Mouse (Mus musculus) forebrain, embryonic 10.5 days (tissue): Measurements from ENCODE around the gene Epb41l2. TPM values are rescaled to one million over a fixed set of nuclear protein-coding genes. Genes with fewer than 3 reads are reported as not detected.

Experiments used
- DNase-seq: peaks from one replicate; pipeline ENCODE4 v3.0.0-alpha.2; 2017; ENCODE audit warnings: low spot score; ENCODE audit errors: extremely low spot score
- H3K27ac ChIP-seq: fragments of 300-500 bp; sonication (generic); 2 replicates; pipeline ENCODE4 v1.5.1; 2016; ENCODE audit warnings: mild to moderate bottlenecking
- H3K27me3 ChIP-seq: fragments of 300-500 bp; sonication (generic); 2 replicates; pipeline ENCODE4 v1.6.1; 2016; ENCODE audit warnings: mild to moderate bottlenecking; ENCODE audit not compliant: poor library complexity, severe bottlenecking
- H3K36me3 ChIP-seq: fragments of 300-500 bp; sonication (generic); replicated peaks from 2 replicates; pipeline ENCODE4 v1.6.1; 2016; ENCODE audit warnings: mild to moderate bottlenecking, moderate library complexity
- H3K4me1 ChIP-seq: fragments of 300-500 bp; sonication (generic); 2 replicates; pipeline ENCODE4 v1.6.1; 2016
- H3K4me3 ChIP-seq: fragments of 300-500 bp; sonication (generic); 2 replicates; pipeline ENCODE4 v1.5.1; 2016; ENCODE audit warnings: mild to moderate bottlenecking, moderate library complexity
- H3K9me3 ChIP-seq: fragments of 300-500 bp; sonication (generic); 2 replicates; pipeline ENCODE4 v1.6.1; 2016; ENCODE audit warnings: mild to moderate bottlenecking, moderate library complexity
- WGBS: fragments of 180-500 bp; shearing (Covaris S2); methylation state at CpG from one replicate; pipeline ENCODE4 v1.1.7; 2016; 5-methylcytosine and 5-hydroxymethylcytosine counted together
- polyA plus RNA-seq: library from polyadenylated mRNA; unstranded; fragments of >200 nt; fragmentation: Nextera tagmentation; extraction: Ambion mirVana; gene quantifications from 2 replicates; pipeline ENCODE4 v1.2.1, GENCODE M21; 2016

Gene Epb41l2
- polyA plus RNA-seq, 1 experiment from 2014 or later, result 42.7 TPM

DNA sequence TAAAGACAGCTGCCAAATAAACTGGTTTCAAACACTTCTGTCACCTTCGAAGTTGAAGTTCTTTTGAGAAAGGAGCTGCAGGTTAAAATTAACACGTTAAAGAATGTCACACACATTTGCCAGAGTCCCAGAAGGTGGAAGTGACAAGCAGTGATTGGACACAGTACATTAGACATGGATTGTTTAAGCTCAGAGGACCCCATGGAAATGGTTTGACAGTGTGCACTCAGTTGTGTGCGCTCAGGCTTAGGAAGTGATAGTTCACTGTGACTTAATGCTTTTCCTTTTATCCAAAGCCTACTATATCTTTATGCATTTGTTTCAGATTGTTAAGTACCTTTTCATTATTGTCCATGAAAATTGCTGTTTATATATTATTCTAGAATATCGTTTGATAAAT lies 89.1 kb downstream of the Epb41l2 start:
- no peak overlapping the region for H3K27ac ChIP-seq
- H3K4me1 ChIP-seq, result peaks cover 22% of the 10 kb centered on the region
- H3K4me3 ChIP-seq, result no peak overlapping the region
- H3K9me3 ChIP-seq, result no peaks in the 10 kb centered on the region
- WGBS, result 79% methylated on average over 4 of the region's 4 CpGs
- no peak for DNase-seq
- H3K27me3 ChIP-seq, result no peaks in the 10 kb centered on the region
- peaks cover 15% of the 10 kb centered on the region for H3K36me3 ChIP-seq

DNA sequence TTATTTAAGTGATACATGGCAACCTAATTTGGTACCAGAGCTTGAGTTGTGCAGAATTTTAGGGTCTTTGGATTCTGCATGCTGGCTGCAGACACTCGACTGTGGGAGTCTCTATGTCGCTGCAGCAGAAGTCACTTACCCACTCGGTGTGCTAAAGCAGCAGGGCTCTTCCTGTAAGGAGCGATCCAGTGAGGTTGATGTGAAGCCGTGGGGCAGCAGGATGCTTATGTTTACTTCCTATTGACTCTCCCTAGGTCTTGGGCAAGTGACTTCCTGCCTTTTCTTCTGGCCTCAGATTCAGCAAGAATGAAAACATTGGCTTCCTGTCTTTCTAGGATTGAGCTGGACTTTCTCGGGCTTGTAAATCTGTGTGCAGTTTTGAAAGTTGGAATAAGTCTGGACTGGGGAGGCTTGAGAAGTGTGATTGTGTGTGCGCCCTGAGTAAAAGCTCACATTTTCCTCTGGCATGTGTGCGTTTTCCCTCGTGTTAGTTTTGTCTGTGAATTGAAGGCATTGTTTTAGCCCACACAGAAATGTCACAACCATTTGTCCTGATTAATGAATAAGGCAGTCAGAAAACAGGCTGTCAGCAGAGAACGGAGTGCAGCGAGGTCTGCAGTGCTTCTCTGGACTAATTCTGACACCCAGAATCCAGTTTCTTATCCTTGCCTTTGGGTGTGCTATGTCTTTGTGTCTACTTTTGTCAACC lies 89.9 kb downstream of the Epb41l2 start:
- H3K27ac ChIP-seq, result peak overlapping the region; percentile 9

DNA sequence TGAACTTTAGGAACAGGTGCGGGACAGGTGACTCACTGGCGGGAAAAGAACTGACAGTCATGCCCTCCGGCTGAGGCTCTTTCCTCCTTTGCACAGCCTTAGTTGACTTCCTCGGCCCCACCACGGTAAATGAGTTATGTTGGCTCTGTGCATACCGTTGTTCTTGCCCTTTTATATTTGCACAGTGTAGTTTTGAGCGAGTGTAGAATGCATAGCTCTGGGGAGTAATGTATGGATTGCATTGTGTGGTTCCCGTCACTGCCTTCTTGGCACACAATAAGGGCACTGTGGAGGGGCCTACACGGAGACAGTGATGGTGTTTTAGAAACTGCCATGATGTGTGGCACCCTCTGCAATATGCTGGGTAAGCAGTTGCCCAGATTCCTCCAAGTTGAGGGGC lies 93.6 kb downstream of the Epb41l2 start:
- H3K36me3 ChIP-seq, result no peaks in the 10 kb centered on the region
- H3K4me1 ChIP-seq, result peaks cover 5% of the 10 kb centered on the region
- no peak overlapping the region for H3K4me3 ChIP-seq
- DNase-seq, result no peak
- no peaks in the 10 kb centered on the region for H3K27me3 ChIP-seq
- H3K27ac ChIP-seq, result no peak overlapping the region
- no peaks in the 10 kb centered on the region for H3K9me3 ChIP-seq
- WGBS, result 87% methylated on average over 9 of the region's 9 CpGs

More for the DNA sequence above, 89.9 kb downstream of the Epb41l2 start:
- Histone ChIP-seq H3K36me3 (peaks cover 7% of the 10 kb centered on the region), H3K9me3 (no peaks in the 10 kb centered on the region), H3K4me3 (no peak overlapping the region), H3K4me1 (peaks cover 14% of the 10 kb centered on the region), H3K27me3 (no peaks in the 10 kb centered on the region)
- no peak for DNase-seq
- WGBS, result 62% methylated on average over 11 of the region's 11 CpGs

DNA sequence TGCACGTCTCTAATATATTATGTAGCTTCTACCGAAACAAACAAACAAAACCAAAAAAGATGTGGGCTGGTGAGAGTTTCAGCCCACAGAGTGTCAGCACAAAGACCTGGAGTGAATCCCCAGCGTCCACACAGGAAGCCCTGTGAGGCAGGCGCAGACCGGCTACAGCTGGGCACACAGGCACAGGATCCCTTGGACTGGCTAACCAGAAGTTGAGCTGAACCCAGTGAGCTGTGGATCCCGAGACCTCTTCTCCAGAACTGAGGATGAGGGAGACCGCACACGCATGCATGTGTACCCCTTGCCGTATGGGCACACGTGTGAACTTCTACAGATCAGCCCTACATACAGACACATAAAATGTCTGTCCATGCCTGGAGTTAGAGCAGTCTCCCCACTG lies 94.2 kb downstream of the Epb41l2 start:
- Histone ChIP-seq H3K27me3 (no peaks in the 10 kb centered on the region), H3K36me3 (no peaks in the 10 kb centered on the region), H3K9me3 (no peaks in the 10 kb centered on the region), H3K27ac (no peak overlapping the region), H3K4me1 (peaks cover 5% of the 10 kb centered on the region), H3K4me3 (no peak overlapping the region)
- 93% methylated on average over 10 of the region's 10 CpGs for WGBS
- no peak for DNase-seq

DNA sequence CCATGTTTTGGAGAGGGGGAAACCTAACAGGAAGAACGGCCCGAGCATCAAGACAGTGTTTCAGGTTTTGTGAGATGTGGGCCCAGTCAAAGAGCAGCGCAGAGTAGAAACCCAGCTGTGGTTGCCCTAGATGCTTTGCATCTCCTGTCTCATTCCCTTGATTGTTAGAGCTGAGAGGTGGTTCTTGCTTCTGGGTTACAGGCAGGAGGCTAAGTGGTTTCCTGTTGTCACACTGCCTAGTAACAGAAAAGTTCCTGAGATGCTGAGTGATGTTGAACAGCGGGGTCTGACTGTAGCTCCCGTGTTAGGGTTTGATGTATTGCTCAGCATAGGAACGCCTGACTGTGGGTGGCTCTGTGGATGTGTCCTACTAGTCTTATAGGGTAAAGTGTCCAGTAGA lies 97.5 kb downstream of the Epb41l2 start:
- H3K4me1 ChIP-seq, result no peaks in the 10 kb centered on the region; the same call in 1 of the 2 replicates
- no peaks in the 10 kb centered on the region for H3K9me3 ChIP-seq
- H3K27me3 ChIP-seq, result no peaks in the 10 kb centered on the region
- WGBS, result 90% methylated on average over 6 of the region's 6 CpGs
- H3K36me3 ChIP-seq, result no peaks in the 10 kb centered on the region
- DNase-seq, result no peak
- no peak overlapping the region for H3K27ac ChIP-seq
- H3K4me3 ChIP-seq, result no peak overlapping the region

DNA sequence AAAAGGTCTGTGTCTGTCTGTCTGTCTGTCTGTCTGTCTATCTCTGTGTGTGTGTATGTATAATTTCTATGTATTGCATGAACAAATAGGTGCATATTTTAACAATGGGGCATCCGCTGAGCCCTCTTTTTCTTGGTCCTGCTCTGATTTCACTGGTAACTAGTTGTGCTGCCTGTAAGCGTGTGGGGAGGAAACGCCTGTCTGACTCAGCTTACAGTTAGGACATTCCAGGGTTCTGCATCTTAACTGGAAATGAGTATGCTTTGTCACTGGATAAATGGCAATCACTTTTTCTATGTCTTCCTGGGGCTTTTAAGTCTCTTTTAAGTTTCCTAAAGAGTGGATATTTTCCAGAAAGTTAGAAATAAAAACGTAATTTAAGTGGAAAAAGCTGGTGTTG lies 98.4 kb downstream of the Epb41l2 start:
- Histone ChIP-seq H3K4me1 (no peaks in the 10 kb centered on the region; the same call in 1 of the 2 replicates), H3K4me3 (no peak overlapping the region), H3K27ac (no peak overlapping the region), H3K9me3 (no peaks in the 10 kb centered on the region), H3K36me3 (no peaks in the 10 kb centered on the region), H3K27me3 (no peaks in the 10 kb centered on the region)
- WGBS, result 90% methylated on average over 4 of the region's 4 CpGs
- DNase-seq, result no peak

DNA sequence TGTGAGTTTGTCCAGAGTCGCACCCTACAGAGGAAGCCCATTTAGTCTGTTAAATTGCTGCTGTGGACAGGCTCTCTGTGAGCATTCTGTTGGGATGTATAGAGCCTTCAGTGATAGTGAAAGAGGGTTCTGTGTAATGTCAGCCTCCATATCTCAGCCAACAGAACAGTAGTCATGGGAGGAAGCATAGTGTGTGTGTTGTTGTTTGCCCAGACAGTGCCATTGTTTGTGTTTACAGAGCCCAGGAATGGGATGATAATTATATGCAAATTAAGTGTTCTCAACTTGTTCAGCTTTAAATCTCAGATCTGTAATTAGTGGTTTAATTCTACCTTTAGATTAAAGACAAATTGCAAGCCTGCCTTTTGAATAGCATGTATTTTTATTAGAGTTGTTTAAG lies 102.2 kb downstream of the Epb41l2 start:
- no peak for DNase-seq
- WGBS, result 76% methylated on average over 1 of the region's 1 CpGs
- no peak overlapping the region for H3K4me3 ChIP-seq
- H3K27me3 ChIP-seq, result no peaks in the 10 kb centered on the region
- H3K4me1 ChIP-seq, result no peaks in the 10 kb centered on the region
- H3K36me3 ChIP-seq, result no peaks in the 10 kb centered on the region
- H3K9me3 ChIP-seq, result no peaks in the 10 kb centered on the region
- H3K27ac ChIP-seq, result no peak overlapping the region

DNA sequence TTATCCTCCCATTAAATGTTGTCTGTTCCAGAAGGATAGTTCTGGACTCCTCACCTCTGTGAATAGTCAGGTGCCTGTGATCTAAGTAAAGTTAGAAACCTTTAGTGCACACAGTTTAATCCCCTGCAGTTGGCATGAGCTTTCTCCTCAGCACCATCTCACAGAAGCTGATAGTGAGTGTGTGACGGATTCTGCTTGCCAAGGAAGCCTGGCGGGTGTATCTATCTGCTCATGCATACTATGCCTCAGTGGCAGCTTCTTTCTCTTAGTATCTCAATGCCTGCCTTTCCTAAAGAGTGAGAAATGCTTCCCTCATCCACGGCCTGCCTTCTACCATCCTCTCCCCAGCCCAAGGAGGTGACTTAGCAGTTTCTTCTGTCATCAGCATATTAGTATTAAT lies 103.1 kb downstream of the Epb41l2 start:
- Histone ChIP-seq H3K9me3 (no peaks in the 10 kb centered on the region), H3K4me1 (no peaks in the 10 kb centered on the region), H3K27me3 (no peaks in the 10 kb centered on the region), H3K4me3 (no peak overlapping the region), H3K36me3 (no peaks in the 10 kb centered on the region), H3K27ac (no peak overlapping the region)
- WGBS, result 81% methylated on average over 3 of the region's 3 CpGs
- DNase-seq, result no peak

DNA sequence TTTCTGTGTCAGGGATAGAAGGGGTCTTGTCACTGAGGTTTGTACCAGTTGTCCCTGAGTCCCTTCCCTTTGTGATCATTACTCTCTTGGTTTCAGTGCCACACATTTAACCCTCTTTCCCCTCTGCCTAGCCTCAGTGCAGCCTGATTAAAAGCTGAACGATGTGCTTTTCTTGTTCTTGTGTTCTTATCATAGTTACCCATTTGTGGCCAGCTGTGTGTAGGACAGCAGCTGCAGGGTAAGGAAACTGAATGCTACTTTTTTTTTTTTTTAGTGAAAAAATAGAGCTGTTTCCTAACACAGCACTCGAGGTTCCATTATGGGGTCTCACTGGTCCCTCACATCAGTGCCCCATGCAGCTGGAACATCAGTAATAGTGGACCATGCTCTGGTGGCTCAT lies 106.9 kb downstream of the Epb41l2 start:
- no peaks in the 10 kb centered on the region for H3K27me3 ChIP-seq
- no peak overlapping the region for H3K27ac ChIP-seq
- H3K4me1 ChIP-seq, result no peaks in the 10 kb centered on the region
- H3K36me3 ChIP-seq, result peaks cover 3% of the 10 kb centered on the region
- H3K9me3 ChIP-seq, result no peaks in the 10 kb centered on the region
- no peak for DNase-seq
- no peak overlapping the region for H3K4me3 ChIP-seq
- 87% methylated on average over 2 of the region's 2 CpGs for WGBS

DNA sequence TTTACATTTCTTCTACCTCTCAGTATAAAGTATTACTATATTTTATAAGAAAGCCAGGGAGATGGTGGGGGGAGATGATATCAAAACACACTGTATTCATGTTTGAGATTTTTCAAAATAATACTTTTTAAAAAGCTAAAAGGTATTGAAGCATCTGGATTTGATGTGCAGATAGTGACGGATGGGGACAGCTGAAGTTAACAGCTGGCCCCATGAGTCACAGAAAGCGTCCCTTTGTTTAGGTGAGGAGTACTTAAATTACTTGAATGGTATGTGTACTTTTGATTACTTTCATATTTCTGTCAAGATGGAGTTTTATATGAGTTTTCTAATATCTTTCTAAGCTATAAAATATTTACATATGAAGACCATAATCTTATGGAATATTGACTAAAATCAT lies 112.3 kb downstream of the Epb41l2 start:
- 90% methylated on average over 2 of the region's 2 CpGs for WGBS

DNA sequence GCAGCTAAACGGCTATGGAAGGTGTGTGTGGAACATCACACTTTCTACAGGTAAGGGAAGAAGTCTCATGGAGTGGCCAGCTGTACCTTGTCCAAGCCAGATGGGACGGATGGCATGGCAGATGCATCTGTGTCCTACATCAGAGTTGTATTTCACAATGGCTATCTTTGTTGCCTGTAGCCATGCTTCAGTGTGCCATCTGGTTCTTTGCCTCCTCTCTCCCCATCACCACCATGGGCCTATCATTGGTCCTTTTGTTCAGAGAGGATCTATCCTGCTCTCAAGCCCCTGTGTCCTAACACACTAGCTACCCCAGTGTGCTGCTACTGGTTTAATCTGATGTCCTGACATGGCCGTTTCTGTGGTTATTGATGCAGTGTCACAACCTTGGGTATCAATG lies 120.1 kb downstream of the Epb41l2 start:
- Histone ChIP-seq H3K36me3 (peaks cover 7% of the 10 kb centered on the region), H3K4me1 (no peaks in the 10 kb centered on the region), H3K27ac (no peak overlapping the region), H3K9me3 (no peaks in the 10 kb centered on the region), H3K4me3 (no peak overlapping the region), H3K27me3 (no peaks in the 10 kb centered on the region)
- 86% methylated on average over 3 of the region's 3 CpGs for WGBS
- no peak for DNase-seq

More for the DNA sequence above, 112.3 kb downstream of the Epb41l2 start:
- H3K36me3 ChIP-seq, result peaks cover 10% of the 10 kb centered on the region
- no peaks in the 10 kb centered on the region for H3K27me3 ChIP-seq
- no peak overlapping the region for H3K27ac ChIP-seq
- H3K4me1 ChIP-seq, result no peaks in the 10 kb centered on the region
- DNase-seq, result no peak
- H3K9me3 ChIP-seq, result no peaks in the 10 kb centered on the region
- H3K4me3 ChIP-seq, result no peak overlapping the region

DNA sequence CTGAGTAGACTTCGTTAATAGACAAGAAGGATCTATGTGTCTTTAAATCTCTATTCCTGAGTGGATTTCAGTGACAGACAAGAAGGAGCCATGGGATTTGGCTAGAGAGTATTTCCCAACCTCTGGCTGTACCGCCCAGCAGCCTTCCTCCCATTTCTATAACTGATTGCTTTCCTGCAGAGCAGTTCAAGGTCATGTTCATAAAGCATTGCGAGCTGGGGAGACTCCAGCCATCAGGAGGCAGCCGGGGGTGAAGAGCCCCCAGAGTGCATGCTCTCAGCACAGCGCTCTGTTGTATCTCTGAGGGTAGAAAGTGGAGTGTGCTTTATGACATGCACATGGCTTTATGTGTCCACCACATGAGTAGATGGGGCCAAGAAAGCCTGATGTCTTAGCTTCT lies 123.2 kb downstream of the Epb41l2 start:
- H3K4me1 ChIP-seq, result no peaks in the 10 kb centered on the region
- no peak overlapping the region for H3K27ac ChIP-seq
- no peak overlapping the region for H3K4me3 ChIP-seq
- H3K9me3 ChIP-seq, result no peaks in the 10 kb centered on the region
- DNase-seq, result no peak
- no peaks in the 10 kb centered on the region for H3K27me3 ChIP-seq
- H3K36me3 ChIP-seq, result peaks cover 7% of the 10 kb centered on the region
- 87% methylated on average over 5 of the region's 5 CpGs for WGBS

DNA sequence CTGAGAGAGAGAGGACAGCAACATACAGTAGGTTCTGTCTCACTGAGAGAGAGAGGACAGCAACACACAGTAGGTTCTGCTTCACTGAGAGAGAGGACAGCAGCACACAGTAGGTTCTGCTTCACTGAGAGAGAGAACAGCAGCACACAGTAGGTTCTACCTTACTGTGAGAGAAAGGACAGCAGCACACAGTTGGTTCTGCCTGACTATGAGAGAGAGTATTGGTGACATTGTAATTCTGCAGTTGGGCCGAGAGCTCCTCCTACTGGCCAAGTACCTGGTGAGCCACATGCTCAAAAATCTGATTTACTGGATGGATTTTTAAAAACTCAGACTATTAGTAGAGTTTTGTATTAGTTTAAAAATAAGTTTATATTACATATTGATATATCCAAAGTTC lies 128.9 kb downstream of the Epb41l2 start:
- no peaks in the 10 kb centered on the region for H3K9me3 ChIP-seq
- H3K4me3 ChIP-seq, result no peak overlapping the region
- DNase-seq, result peak; percentile 43
- no peaks in the 10 kb centered on the region for H3K27me3 ChIP-seq
- no peak overlapping the region for H3K27ac ChIP-seq
- 24% methylated on average over 1 of the region's 1 CpGs for WGBS
- no peaks in the 10 kb centered on the region for H3K4me1 ChIP-seq
- H3K36me3 ChIP-seq, result no peaks in the 10 kb centered on the region
